Mouse (Mus musculus) heart, postnatal 0 days (tissue): ENCODE results near the gene Ccdc124. TPM values are rescaled to one million over a fixed set of nuclear protein-coding genes. Genes with fewer than 3 reads are reported as not detected.

Experiments
- ATAC-seq: fragments of 200-750 bp; cut with Nextera tagmentation; 2 replicates; pipeline ENCODE4 v1.8.0; 2017; ENCODE audit warnings: low read depth, moderate number of reproducible peaks, moderate library complexity; ENCODE audit not compliant: insufficient read depth
- DNase-seq: peaks from one replicate; pipeline ENCODE4 v3.0.0-alpha.2; 2016; ENCODE audit warnings: low spot score
- H3K27ac ChIP-seq: fragments of 300-500 bp; sonication (generic); 2 replicates; pipeline ENCODE4 v1.5.1; 2014; ENCODE audit warnings: low read depth, mild to moderate bottlenecking
- H3K27me3 ChIP-seq: fragments of 300-500 bp; sonication (generic); 2 replicates; pipeline ENCODE4 v1.6.1; 2014; ENCODE audit warnings: low read length, mixed read lengths; ENCODE audit not compliant: control insufficient read depth, insufficient read depth
- H3K36me3 ChIP-seq: fragments of 300-500 bp; sonication (generic); replicated peaks from 2 replicates; pipeline ENCODE4 v1.6.1; 2014; ENCODE audit warnings: low read length, mixed read lengths; ENCODE audit not compliant: control insufficient read depth, insufficient read depth
- H3K4me1 ChIP-seq: fragments of 300-500 bp; sonication (generic); 2 replicates; pipeline ENCODE4 v1.6.1; 2014; ENCODE audit warnings: antibody characterized with exemption; ENCODE audit not compliant: control insufficient read depth, insufficient read depth
- H3K4me2 ChIP-seq: fragments of 300-500 bp; sonication (generic); 2 replicates; pipeline ENCODE4 v1.6.1; 2014; ENCODE audit warnings: low read depth, mild to moderate bottlenecking, low read length, moderate library complexity
- H3K4me3 ChIP-seq: fragments of 300-500 bp; sonication (generic); 2 replicates; pipeline ENCODE4 v1.5.1; 2014; ENCODE audit warnings: low read depth, low read length
- H3K9ac ChIP-seq: fragments of 300-500 bp; sonication (generic); replicated peaks from 2 replicates; pipeline ENCODE4 v1.6.1; 2014; ENCODE audit warnings: low read depth, low read length, mixed read lengths
- H3K9me3 ChIP-seq: fragments of 300-500 bp; sonication (generic); replicated peaks from 2 replicates; pipeline ENCODE4 v1.6.1; 2016; ENCODE audit warnings: low read length; ENCODE audit not compliant: control insufficient read depth
- CTCF ChIP-seq: IDR thresholded peaks from 2 replicates; pipeline ENCODE4 v1.5.1; 2016; ENCODE audit warnings: antibody characterized with exemption, control low read depth, low read depth
- EP300 ChIP-seq: IDR thresholded peaks from 2 replicates; pipeline ENCODE4 v1.6.1; 2016; ENCODE audit warnings: antibody characterized with exemption, low read depth
- WGBS: fragments of 180-500 bp; shearing (Covaris S2); extraction: QIAGEN DNeasy Blood & Tissue Kit; methylation state at CpG from one replicate; pipeline ENCODE4 v1.1.7; 2014; 5-methylcytosine and 5-hydroxymethylcytosine counted together
- polyA plus RNA-seq: library from polyadenylated mRNA; unstranded; fragments of >200 nt; fragmentation: Nextera tagmentation; extraction: Ambion mirVana; gene quantifications from 2 replicates; pipeline ENCODE4 v1.2.1, GENCODE M21; 2015
- total RNA-seq: library from RNA; depleted of rRNA; stranded (reverse); fragments of >200 nt; gene quantifications from 2 replicates; pipeline ENCODE4 v1.2.3, GENCODE M21; 2014; ENCODE audit warnings: low replicate concordance

Ccdc124 gene
- total and polyA plus RNA-seq, 2 experiments from 2014 or later: 12.6 to 77.9 TPM

- no peak overlapping the region for H3K9ac ChIP-seq
- TF ChIP-seq EP300 (no peak), CTCF (peak; percentile 28)
- H3K4me3 ChIP-seq: no peak overlapping the region
- 75% methylated on average over 5 of the region's 5 CpGs for WGBS
- no peak overlapping the region for H3K27ac ChIP-seq
- peaks cover 51% of the 10 kb centered on the region for H3K36me3 ChIP-seq
- peaks cover 13% of the 10 kb centered on the region; the same call in 1 of the 2 replicates for H3K4me1 ChIP-seq
- no peaks in the 10 kb centered on the region for H3K9me3 ChIP-seq
- DNase-seq (no peak), ATAC-seq (no peak)
- no peaks in the 10 kb centered on the region for H3K27me3 ChIP-seq
- H3K4me2 ChIP-seq: no peak overlapping the region
Measured at GRCm38 (mm10) chr8:70911596-70911995, 37.9 kb upstream of the Ccdc124 start.

GRCm38 (mm10) chr8:70907518-70907917 is 33.8 kb upstream of the Ccdc124 start:
- Histone ChIP-seq H3K27me3 (no peaks in the 10 kb centered on the region), H3K27ac (no peak overlapping the region), H3K4me1 (peaks cover 23% of the 10 kb centered on the region), H3K36me3 (peaks cover 10% of the 10 kb centered on the region), H3K9ac (no peak overlapping the region), H3K9me3 (no peaks in the 10 kb centered on the region), H3K4me2 (no peak overlapping the region), H3K4me3 (no peak overlapping the region)
- TF ChIP-seq CTCF (no peak), EP300 (no peak)
- DNase-seq (no peak), ATAC-seq (no peak)
- WGBS: 59% methylated on average over 2 of the region's 2 CpGs

GRCm38 (mm10) chr8:70905831-70906736 is 32.3 kb upstream of the Ccdc124 start, which contains the start of gene Map1s:
TSS of gene Map1s (plus strand) at chr8:70905932.
- Histone ChIP-seq H3K27ac (peak within 1 kb of the TSS; percentile 84), H3K4me1 (peaks cover 23% of the 10 kb centered on the region), H3K9ac (peak within 1 kb of the TSS; percentile 87), H3K36me3 (0 out of 2 replicates have a peak, but pooled peaks cover 3% of the 10 kb centered on the region), H3K4me2 (peak within 1 kb of the TSS; percentile 97), H3K27me3 (no peaks in the 10 kb centered on the region), H3K9me3 (no peaks in the 10 kb centered on the region), H3K4me3 (peak within 1 kb of the TSS; percentile 96)
- TF ChIP-seq CTCF: no peak
- no peak for TF ChIP-seq EP300
- peak; percentile 85 for ATAC-seq
- WGBS: under 1% methylated on average over 79 of the region's 86 CpGs
- peak; percentile 71 for DNase-seq

- no peak for ATAC-seq
- peaks cover 23% of the 10 kb centered on the region for H3K4me1 ChIP-seq
- H3K9me3 ChIP-seq: no peaks in the 10 kb centered on the region
- peak overlapping the region; percentile 97 for H3K4me2 ChIP-seq
- H3K27ac ChIP-seq: peak overlapping the region; percentile 84
- no peaks in the 10 kb centered on the region for H3K36me3 ChIP-seq
- H3K27me3 ChIP-seq: no peaks in the 10 kb centered on the region
- 9% methylated on average over 8 of the region's 8 CpGs for WGBS
- peak overlapping the region; percentile 96 for H3K4me3 ChIP-seq
- no peak for TF ChIP-seq EP300
- TF ChIP-seq CTCF: no peak
- DNase-seq: no peak
- peak overlapping the region; percentile 87 for H3K9ac ChIP-seq
Measured at GRCm38 (mm10) chr8:70905463-70905830, 31.7 kb upstream of the Ccdc124 start.

- Histone ChIP-seq H3K36me3 (no peaks in the 10 kb centered on the region), H3K9me3 (no peaks in the 10 kb centered on the region), H3K27me3 (no peaks in the 10 kb centered on the region), H3K4me1 (peaks cover 23% of the 10 kb centered on the region), H3K4me2 (no peak overlapping the region), H3K9ac (no peak overlapping the region), H3K4me3 (no peak overlapping the region), H3K27ac (no peak overlapping the region)
- no peak for TF ChIP-seq CTCF
- TF ChIP-seq EP300: no peak
- 42% methylated on average over 4 of the region's 4 CpGs for WGBS
- no peak for DNase-seq
- ATAC-seq: no peak
Measured at GRCm38 (mm10) chr8:70904532-70904931, 30.8 kb upstream of the Ccdc124 start.

- Histone ChIP-seq H3K4me3 (no peak overlapping the region), H3K9ac (no peak overlapping the region), H3K4me1 (peaks cover 23% of the 10 kb centered on the region), H3K9me3 (no peaks in the 10 kb centered on the region), H3K27ac (no peak overlapping the region), H3K36me3 (no peaks in the 10 kb centered on the region), H3K27me3 (no peaks in the 10 kb centered on the region), H3K4me2 (no peak overlapping the region)
- DNase-seq (no peak), ATAC-seq (no peak)
- TF ChIP-seq CTCF: no peak
- no peak for TF ChIP-seq EP300
Measured at GRCm38 (mm10) chr8:70903582-70903981, 29.8 kb upstream of the Ccdc124 start.
